Mouse (Mus musculus): Measurements from ENCODE around the gene Trpm8.

Trpm8 gene

DNA sequence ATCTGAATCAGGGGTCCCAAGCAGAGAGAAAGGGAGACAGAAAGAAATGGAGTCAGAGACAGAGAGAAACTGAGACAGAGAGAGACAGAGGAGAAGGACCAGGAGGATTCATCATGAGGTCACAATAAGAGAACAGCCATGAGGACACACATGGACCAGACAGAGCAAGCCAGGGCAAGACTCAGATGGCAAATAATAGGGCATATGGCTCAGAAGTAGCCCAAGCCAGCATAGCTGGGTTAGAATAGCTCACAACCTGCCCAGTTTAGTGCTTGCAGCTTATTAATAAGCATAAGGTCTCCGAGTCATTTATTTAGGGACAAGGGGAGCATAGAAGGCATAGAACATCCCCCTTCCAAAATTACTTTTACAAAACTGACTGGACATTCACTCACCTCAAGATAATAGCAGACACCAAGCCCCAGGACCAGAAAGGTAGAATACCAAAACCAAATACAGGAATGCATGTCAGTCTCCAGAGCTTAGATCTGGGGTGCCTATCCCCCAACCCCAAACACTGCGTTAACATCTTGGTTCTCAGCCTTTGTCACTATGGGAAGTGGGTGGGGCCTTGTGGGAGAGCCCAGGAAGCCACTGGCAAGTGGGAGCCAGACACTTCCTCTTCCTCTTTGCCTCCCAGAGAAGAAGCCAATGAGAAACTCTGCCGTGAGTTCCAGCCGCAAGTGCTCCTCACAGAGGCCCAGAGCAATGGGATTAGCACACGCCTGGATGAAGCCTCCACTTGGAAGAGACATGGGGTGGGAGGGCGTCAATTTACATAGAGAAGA is 155.8 kb downstream of the Trpm8 start:
- no peak for DNase-seq (ENCODE audit: low spot score)

DNA sequence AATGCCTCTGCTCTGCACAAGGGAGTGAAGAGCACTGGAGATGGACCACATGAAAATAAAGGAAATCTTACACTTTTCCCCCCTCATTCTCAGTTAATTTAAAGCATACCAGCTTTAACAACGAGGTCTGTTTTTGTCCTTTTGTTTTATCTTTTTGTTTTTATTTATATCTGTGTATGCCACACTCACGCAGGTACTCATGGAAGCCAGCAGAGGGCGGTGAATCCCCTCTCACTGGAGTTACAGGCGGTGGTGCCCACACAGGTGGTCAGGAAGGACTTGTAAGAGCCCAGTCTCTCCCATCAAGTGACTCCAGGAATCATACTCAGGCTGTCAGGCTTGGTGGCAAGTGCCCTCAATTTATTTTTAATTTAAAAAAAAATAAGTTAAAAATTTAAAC is 156.6 kb downstream of the Trpm8 start:
- DNase-seq (ENCODE audit: low spot score): no peak

DNA sequence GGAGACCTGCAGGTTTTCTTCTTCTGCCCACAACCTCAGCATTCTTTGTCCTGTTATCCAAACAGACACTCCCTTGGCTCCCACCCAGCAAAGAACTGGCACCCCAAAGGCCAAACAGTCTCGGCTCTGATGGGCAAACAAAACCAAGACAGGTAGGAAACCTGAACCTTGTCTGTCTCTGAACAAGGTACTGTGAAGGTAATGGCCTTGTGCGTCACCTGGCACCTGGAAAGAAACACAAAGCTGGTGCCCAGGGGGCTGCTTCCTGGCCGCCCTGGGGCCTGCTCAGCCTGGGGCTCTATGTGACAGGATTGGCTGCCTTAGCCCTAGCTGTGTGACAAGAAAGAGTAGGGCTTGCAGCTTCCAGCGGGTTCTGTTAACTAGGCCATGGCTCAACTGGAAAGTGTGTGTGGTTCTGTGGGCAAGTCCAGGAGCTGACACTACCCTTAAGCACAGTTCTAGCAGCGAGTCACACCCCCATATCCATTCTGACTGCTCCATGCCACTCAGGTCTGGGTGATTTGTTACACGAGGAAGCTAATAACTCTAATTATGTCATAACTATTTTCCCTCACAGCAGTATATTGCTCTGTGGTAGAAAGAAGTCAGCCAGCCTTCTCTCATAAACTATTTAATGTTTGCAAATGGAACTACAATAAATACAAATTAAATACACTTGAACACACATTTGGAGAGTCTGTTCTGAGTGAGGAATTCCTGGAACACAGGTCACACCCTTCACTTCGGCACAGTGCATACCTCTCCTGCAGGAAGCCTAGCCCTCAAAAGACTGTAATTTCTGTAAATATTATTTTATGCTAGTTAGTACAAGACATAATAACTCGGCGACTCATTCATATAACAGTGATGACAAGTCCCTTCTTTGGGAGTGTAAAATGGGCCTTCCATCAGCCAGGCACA is 160.0 kb downstream of the Trpm8 start:
- no peak for DNase-seq (ENCODE audit: low spot score)

Data from retina, embryonic 14.5 days (tissue).